Mouse (Mus musculus) neutrophil, adult 5-6 weeks (primary cell): ENCODE data around the gene Kansl1. TPM values are rescaled to one million over a fixed set of nuclear protein-coding genes. Genes with fewer than 3 reads are reported as not detected.

ENCODE experiments used
- ATAC-seq: fragments of 151-379, 151-347 bp; 2 replicates; pipeline ENCODE4 v1.8.0; 2017; ENCODE audit warnings: mild to moderate bottlenecking, moderate TSS enrichment; ENCODE audit not compliant: insufficient number of reproducible peaks, poor library complexity, low FRiP score, severe bottlenecking; ENCODE audit errors: extremely low read depth
- total RNA-seq: library from RNA; stranded (forward); fragments of 200-1000 nt; gene quantifications from 2 replicates; pipeline ENCODE4 v1.2.3, GENCODE M21; 2017

Gene Kansl1
- total RNA-seq, 1 experiment from 2014 or later = 71.3 TPM

DNA sequence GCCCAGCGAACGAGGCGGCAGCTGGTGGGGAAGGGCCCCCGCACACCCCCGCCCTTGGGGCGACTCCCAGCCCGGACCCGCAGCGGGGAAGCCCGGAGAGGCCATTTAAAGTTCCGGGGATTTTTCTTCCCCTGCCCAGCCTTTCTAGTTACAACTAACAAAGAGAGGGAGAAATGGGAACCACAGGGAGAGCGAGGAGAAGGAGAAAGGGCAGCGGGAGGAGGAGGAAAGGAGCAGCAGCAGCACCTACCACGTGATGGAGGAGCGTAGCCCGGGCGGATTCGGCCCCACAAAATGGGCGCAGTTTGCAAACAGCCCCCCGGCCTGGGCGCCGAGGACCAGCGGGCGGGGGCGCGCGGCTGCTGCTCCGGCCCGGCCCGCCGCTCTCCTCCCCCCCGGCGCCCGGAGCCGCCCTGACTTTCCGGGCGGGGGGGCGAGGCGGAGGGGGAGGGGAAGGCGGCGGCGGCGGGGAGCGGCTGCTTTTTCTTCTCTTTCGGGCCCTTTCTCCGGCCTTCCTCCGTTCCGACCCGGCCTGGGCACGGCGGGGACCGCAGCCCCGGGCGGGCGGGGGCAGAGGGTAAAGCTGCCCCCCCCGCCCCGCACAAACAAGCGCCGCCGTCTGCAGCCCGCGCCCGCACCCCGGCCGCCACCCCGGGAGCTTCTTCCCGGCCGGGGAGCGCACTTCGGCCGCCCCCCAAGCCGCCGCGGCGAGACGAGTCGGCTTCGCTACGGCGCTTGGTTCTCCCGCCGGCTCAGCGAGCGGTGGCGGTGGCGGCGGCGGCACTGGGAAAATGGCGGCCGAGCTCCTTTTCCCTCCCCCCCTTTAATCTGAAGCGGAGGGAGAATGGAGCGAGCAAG is 27.0 kb downstream of the Kansl1 start:
- peak; percentile 86 for ATAC-seq

DNA sequence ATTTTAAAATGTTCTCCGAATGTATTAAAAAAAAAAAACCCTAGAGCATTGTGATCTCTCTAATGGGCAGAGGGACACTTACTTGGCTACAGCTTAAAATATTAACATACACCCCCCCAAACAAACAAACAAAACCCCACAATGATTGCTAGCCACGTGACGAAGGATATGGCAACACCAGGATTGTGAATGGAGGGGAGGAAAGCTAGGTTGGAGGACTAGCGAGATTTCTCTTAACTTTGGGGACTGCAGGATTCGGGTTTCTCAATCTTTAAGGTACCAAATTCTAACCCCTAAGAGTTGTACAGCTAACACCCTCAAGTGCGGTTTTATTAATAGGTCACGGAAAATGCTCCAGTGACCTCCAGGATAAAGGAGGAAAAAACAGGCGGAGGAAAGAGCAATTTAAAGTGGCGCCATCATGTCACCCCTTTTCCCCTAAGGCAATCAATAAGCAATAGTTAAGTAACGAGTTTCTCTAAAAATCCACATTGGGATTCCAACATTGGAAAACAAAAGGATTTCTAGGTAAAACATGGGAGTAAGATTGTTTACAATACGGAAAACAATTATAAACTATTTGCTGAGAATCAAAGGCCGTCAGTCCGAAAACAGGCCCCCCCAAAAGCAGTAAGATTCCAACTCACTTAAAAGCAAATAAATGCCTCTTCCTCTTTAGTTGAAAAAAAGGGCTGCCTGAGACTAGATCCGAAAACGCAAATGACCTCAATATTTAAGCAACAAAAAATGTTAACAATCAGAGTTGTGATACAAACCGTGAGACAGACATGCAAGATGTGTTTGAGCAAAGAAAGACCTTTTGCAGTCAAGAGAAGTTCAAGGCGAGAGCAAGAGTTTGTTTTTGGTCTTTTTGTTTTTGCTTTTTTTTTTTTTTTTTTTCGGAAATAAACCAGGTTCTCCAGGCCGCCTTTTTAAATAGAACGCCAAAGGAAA is 27.9 kb downstream of the Kansl1 start:
- ATAC-seq = no peak

DNA sequence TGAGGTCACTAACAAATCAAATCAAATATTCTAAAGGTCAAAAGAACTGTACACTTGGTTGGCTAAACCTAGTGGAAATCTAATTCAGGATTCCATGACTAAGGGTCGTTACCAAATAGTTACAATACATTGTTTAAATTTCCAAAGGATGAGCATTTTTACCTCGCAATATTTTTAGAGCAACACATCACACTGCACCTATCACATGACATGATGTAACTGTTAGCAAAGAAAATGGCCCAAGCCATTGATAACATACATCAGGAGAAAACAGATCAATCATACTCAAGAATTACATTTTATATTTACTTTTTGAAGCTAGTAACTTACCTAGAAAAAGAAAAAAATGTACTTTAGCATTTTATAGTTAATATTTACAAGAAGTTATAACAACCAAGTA is 29.0 kb downstream of the Kansl1 start:
- ATAC-seq = no peak

DNA sequence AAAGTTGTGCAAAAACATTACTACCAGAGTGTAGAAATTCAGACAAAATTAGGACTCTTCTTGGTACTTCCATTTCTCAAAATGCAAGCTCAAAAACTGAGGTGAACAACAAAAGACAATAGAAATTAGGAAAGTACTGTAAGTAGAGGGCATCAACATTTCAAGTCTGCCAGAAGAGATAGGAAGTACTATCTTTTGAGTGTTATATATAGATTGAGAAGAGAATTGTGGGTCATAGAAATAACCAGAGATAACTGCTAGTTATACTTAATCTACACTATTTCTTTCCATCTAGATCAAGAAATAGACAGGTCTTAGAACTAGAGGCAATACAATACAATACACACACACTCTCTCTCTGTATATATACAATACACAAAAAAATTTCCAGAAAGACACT is 30.2 kb downstream of the Kansl1 start:
- ATAC-seq = no peak

DNA sequence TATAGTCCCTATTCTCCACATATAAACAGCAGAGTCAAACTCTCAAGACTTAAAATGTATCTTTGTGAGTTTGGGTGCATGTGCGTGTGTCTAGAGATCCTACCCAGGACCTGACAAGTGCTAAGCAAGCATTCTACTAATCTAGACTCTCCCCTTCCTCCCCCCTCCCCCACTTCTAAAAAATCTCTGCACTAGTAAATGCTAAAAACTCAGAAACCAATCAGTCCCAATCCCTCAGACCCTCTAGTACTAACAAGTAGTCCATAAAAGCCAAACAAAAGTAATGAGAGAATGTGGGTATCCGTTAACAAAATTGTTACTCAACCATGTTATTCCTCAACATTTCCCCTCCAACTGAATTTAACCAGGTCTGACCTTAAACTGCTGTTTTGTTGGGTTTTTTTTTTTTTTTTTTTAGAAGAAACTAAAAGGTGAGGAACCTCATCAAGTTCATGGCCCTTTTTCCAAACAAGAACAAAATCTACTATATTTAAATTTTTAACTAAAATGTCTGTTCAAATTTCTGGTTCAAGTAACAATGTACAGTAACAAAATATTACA is 32.2 kb downstream of the Kansl1 start:
- no peak for ATAC-seq

DNA sequence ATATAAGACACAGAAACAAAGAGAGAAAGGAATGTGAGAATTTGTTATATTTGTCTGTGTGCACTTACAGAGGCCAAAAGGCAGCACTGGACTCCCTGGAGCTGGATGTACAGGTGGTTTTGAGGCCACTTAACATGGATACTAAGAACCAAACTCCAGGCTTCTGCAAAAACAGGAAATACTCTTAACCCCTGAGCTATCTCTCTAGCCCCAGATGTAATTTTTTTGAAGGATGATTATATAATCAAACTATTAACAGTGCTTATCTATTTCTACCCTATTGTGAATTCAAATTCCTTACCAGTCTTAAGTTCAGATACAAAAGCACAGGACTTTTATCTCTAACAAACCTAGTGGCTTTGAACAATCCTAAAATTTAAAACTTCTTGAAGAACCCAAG is 32.9 kb downstream of the Kansl1 start:
- ATAC-seq = no peak

DNA sequence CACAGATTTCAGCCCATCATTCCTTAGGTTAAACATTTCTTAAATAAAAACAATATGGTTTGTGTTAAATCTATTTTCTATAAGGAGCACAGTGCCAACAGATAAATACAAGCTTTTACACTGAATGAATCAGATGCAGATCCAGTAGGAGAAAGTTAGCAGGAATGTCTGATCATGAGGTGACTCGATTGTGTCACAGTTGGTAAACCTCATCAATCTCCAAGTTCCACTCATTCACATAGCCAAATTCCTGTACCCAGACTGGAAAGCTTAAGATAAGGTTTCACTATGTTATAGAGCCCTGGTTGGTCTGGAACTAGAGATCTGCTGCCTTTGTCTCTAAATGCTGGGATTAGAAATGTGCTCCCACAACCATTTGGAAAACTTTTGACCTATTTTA is 33.5 kb downstream of the Kansl1 start:
- ATAC-seq = no peak

DNA sequence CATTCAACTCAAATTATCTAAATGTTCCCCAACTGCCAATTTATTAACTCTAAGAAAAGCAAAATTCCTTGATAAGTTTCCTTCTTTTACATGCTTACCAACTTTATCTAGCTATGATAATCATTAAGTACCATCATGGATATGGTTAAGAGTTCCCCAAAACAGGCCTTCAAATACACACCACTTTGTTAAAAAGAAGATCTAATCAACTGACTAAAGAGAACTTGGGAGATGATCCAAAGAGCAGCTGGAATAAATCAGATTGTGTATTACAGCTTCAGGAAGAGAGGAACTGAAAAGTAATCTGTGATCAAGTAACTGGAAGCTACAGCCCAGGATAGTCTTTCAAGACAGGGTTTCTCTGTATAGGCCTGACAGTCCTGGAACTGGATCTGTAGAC is 36.4 kb downstream of the Kansl1 start:
- ATAC-seq = no peak

DNA sequence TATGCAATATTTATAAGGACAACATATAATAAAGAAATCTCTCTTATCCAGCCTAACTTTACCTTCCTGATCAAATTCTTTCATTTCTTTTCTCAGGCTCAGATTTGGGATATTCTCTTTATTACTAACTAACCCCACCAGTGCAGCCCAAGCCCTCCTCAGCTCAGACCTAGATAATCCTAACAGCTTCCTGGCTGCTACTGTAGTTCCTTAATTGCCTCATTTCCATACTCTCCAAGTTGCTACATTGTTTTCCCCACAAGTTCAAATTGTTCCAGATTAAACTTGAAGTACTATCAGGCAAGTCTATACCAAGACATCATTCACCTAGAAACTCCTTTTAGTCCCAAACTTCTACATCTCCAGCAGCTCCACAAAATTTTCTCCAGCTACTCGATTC is 36.9 kb downstream of the Kansl1 start:
- ATAC-seq = no peak

DNA sequence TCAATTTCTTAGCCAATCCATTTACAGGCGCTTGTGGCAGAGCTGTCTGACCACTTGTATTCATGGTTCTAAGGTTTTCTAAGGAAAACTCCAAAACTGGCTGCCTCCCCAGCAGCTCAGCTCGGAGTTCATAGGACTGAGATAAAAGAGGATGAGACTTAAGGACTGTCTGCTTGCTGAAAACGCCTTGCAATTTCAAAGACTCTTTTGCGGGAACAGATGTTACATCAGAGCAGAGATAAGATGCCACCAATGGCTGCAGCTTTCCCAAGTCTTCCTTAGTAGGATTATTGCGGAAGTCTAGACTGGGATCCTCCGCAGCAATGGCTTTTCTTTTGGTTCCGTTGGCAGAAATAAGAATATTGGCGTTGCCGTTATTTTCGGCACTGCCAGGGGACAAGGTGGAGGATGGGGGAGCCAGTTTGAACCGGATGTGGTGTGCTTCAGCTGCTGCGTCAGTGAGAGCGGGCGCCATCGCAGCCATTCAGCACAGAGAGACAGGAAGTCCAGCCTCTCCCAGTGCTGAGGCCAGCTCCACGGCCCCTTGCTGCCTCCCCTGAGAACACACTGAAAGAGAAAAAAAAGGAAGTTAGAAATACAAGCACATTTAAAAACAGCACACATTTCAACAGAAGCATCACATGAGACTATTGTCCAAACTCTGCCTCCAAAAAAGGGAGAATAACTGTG is 43.8 kb downstream of the Kansl1 start:
- peak; percentile 100 for ATAC-seq

DNA sequence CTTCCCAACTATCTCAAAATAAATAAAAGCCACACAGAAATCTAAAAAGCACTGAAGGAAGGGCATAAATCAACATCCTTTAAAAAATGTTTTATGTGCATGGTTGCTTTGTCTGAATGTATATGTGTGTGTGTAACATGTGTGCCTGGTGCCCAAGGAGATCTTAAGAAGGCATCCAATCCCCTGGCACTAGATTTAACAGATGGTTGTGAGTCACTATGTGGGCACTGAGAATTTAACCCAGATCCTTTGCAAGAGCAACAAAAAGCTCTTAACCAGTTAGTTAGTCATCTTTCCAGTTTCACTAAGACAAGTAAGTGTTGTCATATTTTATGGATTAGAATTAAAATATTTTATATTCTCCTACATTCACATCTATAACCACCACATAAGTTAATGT is 56.4 kb downstream of the Kansl1 start:
- ATAC-seq = no peak

DNA sequence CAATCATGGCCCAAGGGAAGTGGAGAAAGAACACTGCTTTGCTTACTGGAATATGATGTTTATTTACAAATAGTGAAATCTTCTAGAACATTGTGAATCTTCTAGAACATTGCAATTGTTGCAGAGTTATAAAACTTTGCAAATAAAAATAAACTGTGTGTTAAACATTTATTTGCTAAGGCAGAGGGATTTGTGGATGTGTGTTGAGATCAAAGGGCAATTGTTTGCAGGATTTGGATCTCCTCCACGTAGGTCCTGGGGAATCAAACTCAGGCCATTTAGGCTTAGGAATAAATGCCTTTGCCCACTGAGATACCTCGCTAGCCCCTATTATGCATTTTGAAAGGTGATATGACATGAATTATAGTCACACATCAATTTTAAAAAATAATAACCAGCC is 61.3 kb downstream of the Kansl1 start:
- ATAC-seq = no peak

DNA sequence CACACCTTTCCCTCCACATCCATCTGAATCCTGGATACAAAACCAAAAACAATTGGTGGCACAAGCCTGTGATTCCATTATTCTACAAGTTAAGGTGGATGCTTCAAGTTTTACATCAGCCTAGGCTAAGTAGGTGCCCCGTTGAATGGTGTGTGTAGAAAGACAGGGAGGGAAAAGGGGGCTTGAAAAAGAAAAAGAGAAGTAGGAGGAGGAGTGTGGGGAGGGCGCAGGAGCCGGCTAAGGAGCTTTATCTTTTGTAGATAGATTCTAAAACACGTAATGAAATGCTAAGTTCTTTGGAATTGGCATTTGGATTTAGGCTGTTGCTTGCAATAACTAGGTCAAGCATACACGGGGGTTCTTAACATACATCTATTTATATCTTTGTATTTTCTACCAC is 67.7 kb downstream of the Kansl1 start:
- ATAC-seq = no peak

DNA sequence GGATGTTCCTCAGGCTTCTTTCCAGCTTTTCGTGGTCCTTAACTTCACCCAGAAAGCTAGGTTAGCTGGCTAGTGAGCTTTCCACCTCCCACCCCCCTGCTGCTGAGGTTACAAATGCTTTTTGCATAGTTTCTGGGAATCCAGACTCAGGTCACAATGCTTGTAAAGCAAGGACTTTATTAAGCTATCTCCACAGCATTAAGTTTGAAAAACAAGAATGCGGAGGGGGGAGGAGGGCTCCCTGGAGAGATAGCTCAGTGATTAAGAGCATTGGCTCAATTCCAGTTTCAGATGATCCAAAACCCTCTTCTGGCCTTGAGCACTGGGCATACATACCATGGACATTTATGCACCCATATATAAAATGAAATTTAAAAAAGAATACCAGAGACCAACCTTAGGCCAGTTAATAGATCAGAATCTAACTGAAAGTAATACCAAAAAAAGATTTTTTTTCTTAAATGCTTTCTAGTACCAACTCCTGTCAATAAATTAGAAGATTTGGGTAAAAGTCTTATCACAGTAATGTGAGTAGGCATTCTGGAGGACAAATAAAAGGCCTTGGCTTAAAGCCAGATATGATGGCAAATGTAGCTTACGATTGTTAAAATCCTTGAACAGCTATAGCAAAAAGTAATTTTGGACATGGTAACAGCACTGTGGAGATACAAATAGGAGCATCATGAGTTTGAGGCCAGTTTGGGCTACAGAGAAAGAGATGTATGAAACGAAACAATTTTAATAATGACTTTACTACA is 69.0 kb downstream of the Kansl1 start:
- ATAC-seq = no peak

DNA sequence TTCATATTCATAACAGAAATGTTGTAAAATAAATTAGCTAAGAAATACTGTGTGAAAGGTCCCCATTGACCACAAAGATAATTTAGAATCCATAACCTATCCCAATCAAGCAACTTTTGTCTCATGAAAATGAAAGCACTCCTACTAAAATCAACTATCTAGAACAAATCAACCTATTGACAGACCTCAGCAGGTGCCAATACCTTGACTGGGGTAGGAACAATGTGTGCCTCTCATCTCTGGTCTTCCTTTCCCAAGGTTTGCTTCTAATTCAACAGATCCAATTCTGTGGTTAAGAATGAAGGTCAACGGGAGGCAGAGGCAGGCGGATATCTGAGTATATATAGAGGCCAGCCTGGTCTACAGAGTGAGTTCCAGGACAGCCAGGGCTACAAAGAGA is 73.0 kb downstream of the Kansl1 start:
- no peak for ATAC-seq

DNA sequence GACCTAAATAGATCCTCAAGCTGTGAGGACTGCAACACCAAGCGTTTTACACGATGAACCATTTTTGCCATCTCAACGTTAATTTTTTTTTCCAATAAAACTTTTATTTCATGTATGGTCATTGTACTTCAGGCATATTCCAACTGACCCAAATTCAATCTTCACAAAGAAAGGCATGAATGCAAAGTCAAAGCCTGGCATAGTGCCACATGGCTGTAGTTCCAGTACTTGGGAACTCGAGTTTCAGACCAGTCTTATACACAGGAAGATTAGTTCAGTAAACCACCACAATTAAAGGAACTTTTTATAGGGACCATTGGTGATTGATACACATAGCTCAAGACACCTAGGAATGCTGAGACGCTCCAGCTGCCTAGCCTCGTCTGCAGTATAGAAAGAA is 75.5 kb downstream of the Kansl1 start:
- ATAC-seq = no peak

DNA sequence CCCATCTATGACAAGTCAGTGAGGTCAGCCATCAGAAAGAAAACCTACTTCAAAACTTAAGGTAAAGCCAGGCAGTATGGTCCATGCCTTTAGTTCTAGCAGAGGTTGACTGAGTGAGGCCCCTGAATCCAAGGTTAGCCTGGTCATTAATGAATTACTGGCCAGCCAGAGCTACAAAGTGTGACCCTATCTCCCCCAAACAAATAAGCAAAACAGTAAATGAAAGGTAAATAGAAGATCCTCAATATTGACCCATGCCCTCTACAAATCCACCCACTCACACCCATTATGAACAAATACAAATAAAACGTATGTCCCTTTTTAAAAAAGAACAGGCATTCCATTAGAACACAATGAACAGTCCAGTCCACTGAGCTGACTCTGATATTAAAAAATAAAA is 76.5 kb downstream of the Kansl1 start:
- no peak for ATAC-seq

DNA sequence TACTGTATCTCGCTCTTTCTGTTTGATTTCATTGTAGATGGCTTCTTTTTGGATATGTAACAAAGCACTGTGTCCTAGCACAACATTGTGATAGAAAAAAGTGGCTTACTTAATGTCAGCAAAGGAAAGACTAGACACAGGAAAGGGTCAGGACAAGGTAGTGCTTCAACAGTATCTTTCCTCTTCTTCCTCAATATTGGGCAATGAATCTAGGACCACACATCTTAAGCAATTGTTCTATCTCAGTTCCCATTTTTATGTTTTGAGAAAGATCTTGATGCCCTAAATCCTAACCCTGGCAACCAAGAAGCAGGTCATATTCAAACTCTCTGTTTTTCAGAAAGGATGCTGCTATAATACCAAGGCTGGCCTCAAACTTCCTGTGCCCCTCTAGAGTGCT is 81.4 kb downstream of the Kansl1 start:
- no peak for ATAC-seq

DNA sequence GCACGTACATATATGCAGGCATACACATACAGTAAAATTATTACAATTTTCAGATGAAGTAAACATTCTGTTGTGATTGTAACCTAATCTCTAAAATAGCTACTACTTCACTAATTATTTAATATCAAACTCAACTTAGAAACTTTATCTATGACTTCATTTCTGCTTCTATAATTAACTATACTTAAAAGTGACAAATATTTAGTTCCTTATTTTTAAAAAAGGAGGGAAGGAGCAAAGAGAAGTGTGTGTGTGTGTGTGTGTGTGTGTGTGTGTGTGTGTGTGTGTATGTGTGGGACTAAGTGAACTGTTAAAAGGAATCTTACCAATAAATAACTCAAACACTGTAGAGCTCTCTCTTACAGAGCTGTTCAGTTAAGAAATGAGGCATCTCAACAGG is 82.1 kb downstream of the Kansl1 start:
- no peak for ATAC-seq
